Mouse (Mus musculus): ENCODE measurements around the gene Kcns1.

GRCm38 (mm10) chr2:164158838-164159237 is 12.1 kb downstream of the Kcns1 start:
- TF ChIP-seq ZNF384 (IDR thresholded peaks at IDR 0.05; ENCODE audit: low read depth, low read length): no peak
- no peak for TF ChIP-seq MAFK (IDR thresholded peaks at IDR 0.05; ENCODE audit: insufficient read depth, low read depth, low read length)

All from ES-E14 (cell line).